Mouse (Mus musculus): ENCODE measurements around the gene Sbk3.
A peak's percentile ranks its signal among the peaks of the same experiment; 100 is the strongest.

Sbk3 gene

GRCm38 (mm10) chr7:4993347-4993998, 22.5 kb upstream of the Sbk3 start:
- no peak for DNase-seq (ENCODE audit: low read depth, low spot score)

GRCm38 (mm10) chr7:4988250-4988649, 17.3 kb upstream of the Sbk3 start:
- no peak for DNase-seq (ENCODE audit: low read depth, low spot score)

GRCm38 (mm10) chr7:4976832-4977231, 5.9 kb upstream of the Sbk3 start:
- DNase-seq (ENCODE audit: low read depth, low spot score) = no peak

GRCm38 (mm10) chr7:4975455-4975854, 4.5 kb upstream of the Sbk3 start:
- no peak for DNase-seq (ENCODE audit: low read depth, low spot score)

GRCm38 (mm10) chr7:4972321-4973047, 1.5 kb upstream of the Sbk3 start:
- DNase-seq (ENCODE audit: low read depth, low spot score) = no peak

- no peak for DNase-seq (ENCODE audit: low read depth, low spot score)
Measured at GRCm38 (mm10) chr7:4971710-4972109, 742 bp upstream of the Sbk3 start.

- no peak for DNase-seq (ENCODE audit: low read depth, low spot score)
Measured at GRCm38 (mm10) chr7:4964988-4965387, 6.0 kb downstream of the Sbk3 start.

GRCm38 (mm10) chr7:4964272-4964671, 6.7 kb downstream of the Sbk3 start, which contains the start of gene Sbk2:
Gene Sbk2, minus strand, starts transcription at chr7:4964406.
- DNase-seq (ENCODE audit: low read depth, low spot score) = peak; percentile 67

- no peak for DNase-seq (ENCODE audit: low read depth, low spot score)
Measured at GRCm38 (mm10) chr7:4963527-4963926, 7.4 kb downstream of the Sbk3 start.

GRCm38 (mm10) chr7:4957361-4957760, 13.6 kb downstream of the Sbk3 start:
- DNase-seq (ENCODE audit: low read depth, low spot score) = no peak

GRCm38 (mm10) chr7:4953815-4954445, 17.0 kb downstream of the Sbk3 start:
- DNase-seq (ENCODE audit: low read depth, low spot score) = no peak

GRCm38 (mm10) chr7:4950561-4951342, 20.2 kb downstream of the Sbk3 start:
- DNase-seq (ENCODE audit: low read depth, low spot score) = no peak

GRCm38 (mm10) chr7:4948386-4948785, 22.6 kb downstream of the Sbk3 start:
- no peak for DNase-seq (ENCODE audit: low read depth, low spot score)

- no peak for DNase-seq (ENCODE audit: low read depth, low spot score)
Measured at GRCm38 (mm10) chr7:4947855-4948254, 23.1 kb downstream of the Sbk3 start.

GRCm38 (mm10) chr7:4943223-4943815, 27.6 kb downstream of the Sbk3 start:
- DNase-seq (ENCODE audit: low read depth, low spot score) = peak; percentile 84

- DNase-seq (ENCODE audit: low read depth, low spot score) = no peak
Measured at GRCm38 (mm10) chr7:4942673-4943072, 28.3 kb downstream of the Sbk3 start.

- peak; percentile 77 for DNase-seq (ENCODE audit: low read depth, low spot score)
Measured at GRCm38 (mm10) chr7:4940068-4940479, 30.9 kb downstream of the Sbk3 start.

- DNase-seq (ENCODE audit: low read depth, low spot score) = no peak
Measured at GRCm38 (mm10) chr7:4938456-4938855, 32.5 kb downstream of the Sbk3 start.

GRCm38 (mm10) chr7:4937392-4937791, 33.6 kb downstream of the Sbk3 start:
- no peak for DNase-seq (ENCODE audit: low read depth, low spot score)

GRCm38 (mm10) chr7:4936832-4937231, 34.1 kb downstream of the Sbk3 start:
- no peak for DNase-seq (ENCODE audit: low read depth, low spot score)

- no peak for DNase-seq (ENCODE audit: low read depth, low spot score)
Measured at GRCm38 (mm10) chr7:4934160-4934914, 36.6 kb downstream of the Sbk3 start.
